Mouse (Mus musculus) midbrain, embryonic 10.5 days (tissue): ENCODE data around the gene Me3. TPM values are rescaled to one million over a fixed set of nuclear protein-coding genes. Genes with fewer than 3 reads are reported as not detected.
"Not testable (repeated sequence)": the region's sequence is repeated elsewhere in the genome, so short reads cannot be mapped to it uniquely, and the experiment has no call there.

Source experiments
- DNase-seq: peaks from one replicate; pipeline ENCODE4 v3.0.0-alpha.2; 2017; ENCODE audit warnings: low spot score
- H3K27ac ChIP-seq: fragments of 300-500 bp; sonication (generic); replicated peaks from 2 replicates; pipeline ENCODE4 v1.5.1; 2016; ENCODE audit warnings: mild to moderate bottlenecking
- H3K27me3 ChIP-seq: fragments of 300-500 bp; sonication (generic); 2 replicates; pipeline ENCODE4 v1.6.1; 2016; ENCODE audit warnings: low read depth, mild to moderate bottlenecking; ENCODE audit not compliant: poor library complexity, severe bottlenecking
- H3K36me3 ChIP-seq: fragments of 300-500 bp; sonication (generic); 2 replicates; pipeline ENCODE4 v1.6.1; 2016; ENCODE audit warnings: mild to moderate bottlenecking, moderate library complexity
- H3K4me1 ChIP-seq: fragments of 300-500 bp; sonication (generic); 2 replicates; pipeline ENCODE4 v1.6.1; 2016
- H3K4me3 ChIP-seq: fragments of 300-500 bp; sonication (generic); 2 replicates; pipeline ENCODE4 v1.5.1; 2016; ENCODE audit warnings: mild to moderate bottlenecking, moderate library complexity
- H3K9me3 ChIP-seq: fragments of 300-500 bp; sonication (generic); replicated peaks from 2 replicates; pipeline ENCODE4 v1.6.1; 2016; ENCODE audit warnings: mild to moderate bottlenecking
- WGBS: fragments of 180-500 bp; shearing (Covaris S2); methylation state at CpG from one replicate; pipeline ENCODE4 v1.1.7; 2016; 5-methylcytosine and 5-hydroxymethylcytosine counted together
- polyA plus RNA-seq: library from polyadenylated mRNA; unstranded; fragments of >200 nt; fragmentation: Nextera tagmentation; extraction: Ambion mirVana; gene quantifications from 2 replicates; pipeline ENCODE4 v1.2.1, GENCODE M21; 2016

The Me3 gene
- polyA plus RNA-seq, 1 experiment from 2014 or later: 1.1 TPM

GRCm38 (mm10) chr7:89717521-89717920, 85.3 kb downstream of the Me3 start:
- Histone ChIP-seq H3K4me3 (no peak overlapping the region), H3K4me1 (no peaks in the 10 kb centered on the region), H3K27me3 (no peaks in the 10 kb centered on the region), H3K27ac (no peak overlapping the region), H3K9me3 (no peaks in the 10 kb centered on the region), H3K36me3 (no peaks in the 10 kb centered on the region)
- WGBS: 79% methylated on average over 2 of the region's 2 CpGs
- no peak for DNase-seq

- DNase-seq: no peak
- Histone ChIP-seq H3K36me3 (no peaks in the 10 kb centered on the region), H3K4me1 (no peaks in the 10 kb centered on the region), H3K9me3 (no peaks in the 10 kb centered on the region), H3K4me3 (no peak overlapping the region), H3K27me3 (no peaks in the 10 kb centered on the region), H3K27ac (no peak overlapping the region)
- 75% methylated on average over 2 of the region's 2 CpGs for WGBS
Observed at GRCm38 (mm10) chr7:89718264-89718663, 86.1 kb downstream of the Me3 start.

GRCm38 (mm10) chr7:89720256-89720655, 88.1 kb downstream of the Me3 start:
- Histone ChIP-seq H3K4me1 (no peaks in the 10 kb centered on the region), H3K36me3 (no peaks in the 10 kb centered on the region)

GRCm38 (mm10) chr7:89726712-89727111, 94.5 kb downstream of the Me3 start:
- Histone ChIP-seq H3K27me3 (no peaks in the 10 kb centered on the region), H3K9me3 (no peaks in the 10 kb centered on the region), H3K4me1 (no peaks in the 10 kb centered on the region), H3K27ac (no peak overlapping the region), H3K36me3 (no peaks in the 10 kb centered on the region), H3K4me3 (no peak overlapping the region)
- DNase-seq: no peak
- 91% methylated on average over 3 of the region's 3 CpGs for WGBS

More at GRCm38 (mm10) chr7:89720256-89720655, 88.1 kb downstream of the Me3 start:
- no peak overlapping the region for H3K4me3 ChIP-seq
- WGBS: 90% methylated on average over 2 of the region's 2 CpGs
- DNase-seq: no peak
- no peaks in the 10 kb centered on the region for H3K9me3 ChIP-seq
- no peak overlapping the region for H3K27ac ChIP-seq
- no peaks in the 10 kb centered on the region for H3K27me3 ChIP-seq

GRCm38 (mm10) chr7:89727615-89728014, 95.4 kb downstream of the Me3 start:
- Histone ChIP-seq H3K27me3 (no peaks in the 10 kb centered on the region), H3K36me3 (no peaks in the 10 kb centered on the region), H3K4me3 (no peak overlapping the region), H3K4me1 (no peaks in the 10 kb centered on the region), H3K27ac (no peak overlapping the region), H3K9me3 (no peaks in the 10 kb centered on the region)
- no peak for DNase-seq
- 91% methylated on average over 1 of the region's 1 CpGs for WGBS

- DNase-seq: no peak
- Histone ChIP-seq H3K4me1 (no peaks in the 10 kb centered on the region), H3K9me3 (no peaks in the 10 kb centered on the region), H3K4me3 (no peak overlapping the region), H3K36me3 (no peaks in the 10 kb centered on the region), H3K27ac (no peak overlapping the region), H3K27me3 (no peaks in the 10 kb centered on the region)
- WGBS: 84% methylated on average over 3 of the region's 3 CpGs
Observed at GRCm38 (mm10) chr7:89728393-89728792, 96.2 kb downstream of the Me3 start.

GRCm38 (mm10) chr7:89730514-89730913, 98.3 kb downstream of the Me3 start:
- 86% methylated on average over 2 of the region's 2 CpGs for WGBS
- no peak for DNase-seq
- H3K4me1 ChIP-seq: no peaks in the 10 kb centered on the region
- no peak overlapping the region for H3K27ac ChIP-seq
- no peaks in the 10 kb centered on the region for H3K9me3 ChIP-seq
- no peaks in the 10 kb centered on the region for H3K27me3 ChIP-seq
- H3K4me3 ChIP-seq: no peak overlapping the region
- H3K36me3 ChIP-seq: no peaks in the 10 kb centered on the region

- not testable (repeated sequence) for H3K27me3 ChIP-seq, H3K4me1 ChIP-seq, H3K4me3 ChIP-seq, H3K36me3 ChIP-seq, H3K27ac ChIP-seq, H3K9me3 ChIP-seq, DNase-seq
- WGBS: 97% methylated on average over 2 of the region's 2 CpGs
Observed at GRCm38 (mm10) chr7:89731115-89731514, 98.9 kb downstream of the Me3 start.

- H3K27ac ChIP-seq: no peak overlapping the region
- H3K27me3 ChIP-seq: no peaks in the 10 kb centered on the region
- no peak for DNase-seq
- no peak overlapping the region for H3K4me3 ChIP-seq
- H3K36me3 ChIP-seq: no peaks in the 10 kb centered on the region
- no peaks in the 10 kb centered on the region for H3K9me3 ChIP-seq
- peaks cover 10% of the 10 kb centered on the region for H3K4me1 ChIP-seq
- 83% methylated on average over 7 of the region's 7 CpGs for WGBS
Observed at GRCm38 (mm10) chr7:89748415-89748814, 116.2 kb downstream of the Me3 start.

- no peak for DNase-seq
- Histone ChIP-seq H3K4me3 (no peak overlapping the region), H3K9me3 (no peaks in the 10 kb centered on the region), H3K27me3 (no peaks in the 10 kb centered on the region), H3K36me3 (no peaks in the 10 kb centered on the region), H3K27ac (no peak overlapping the region), H3K4me1 (peaks cover 10% of the 10 kb centered on the region)
- 55% methylated on average over 2 of the region's 2 CpGs for WGBS
Observed at GRCm38 (mm10) chr7:89749183-89749582, 117.0 kb downstream of the Me3 start.

GRCm38 (mm10) chr7:89766678-89767508, 134.7 kb downstream of the Me3 start:
- Histone ChIP-seq H3K4me1 (peaks cover 52% of the 10 kb centered on the region), H3K9me3 (no peaks in the 10 kb centered on the region), H3K36me3 (no peaks in the 10 kb centered on the region), H3K4me3 (no peak overlapping the region), H3K27ac (peak overlapping the region; percentile 64), H3K27me3 (peaks cover 12% of the 10 kb centered on the region)
- peak; percentile 62 for DNase-seq
- WGBS: 20% methylated on average over 5 of the region's 5 CpGs

- 48% methylated on average over 9 of the region's 9 CpGs for WGBS
- Histone ChIP-seq H3K4me3 (no peak overlapping the region), H3K36me3 (no peaks in the 10 kb centered on the region), H3K4me1 (peaks cover 52% of the 10 kb centered on the region), H3K27me3 (peaks cover 10% of the 10 kb centered on the region), H3K9me3 (no peaks in the 10 kb centered on the region), H3K27ac (no peak overlapping the region)
- no peak for DNase-seq
Observed at GRCm38 (mm10) chr7:89769106-89769896, 137.1 kb downstream of the Me3 start.

GRCm38 (mm10) chr7:89770021-89770420, 137.8 kb downstream of the Me3 start:
- Histone ChIP-seq H3K9me3 (no peaks in the 10 kb centered on the region), H3K4me1 (peaks cover 53% of the 10 kb centered on the region), H3K4me3 (no peak overlapping the region), H3K27ac (no peak overlapping the region), H3K27me3 (peaks cover 4% of the 10 kb centered on the region; the same call in 1 of the 2 replicates), H3K36me3 (no peaks in the 10 kb centered on the region)
- WGBS: 63% methylated on average over 6 of the region's 6 CpGs
- no peak for DNase-seq
